Mouse (Mus musculus) hindbrain, embryonic 14.5 days (tissue): ENCODE data around the gene Glrx. TPM values are rescaled to one million over a fixed set of nuclear protein-coding genes. Genes with fewer than 3 reads are reported as not detected.
"Not testable (repeated sequence)": the region's sequence is repeated elsewhere in the genome, so short reads cannot be mapped to it uniquely, and the experiment has no call there.

Experiments
- ATAC-seq: fragments of 200-750 bp; cut with Nextera tagmentation; 2 replicates; pipeline ENCODE4 v1.8.0; 2017; ENCODE audit warnings: moderate number of reproducible peaks, mild to moderate bottlenecking, moderate TSS enrichment, moderate library complexity; ENCODE audit not compliant: low FRiP score
- DNase-seq: peaks from one replicate; pipeline ENCODE4 v3.0.0-alpha.2; 2015; ENCODE audit warnings: low spot score
- H3K27ac ChIP-seq: fragments of 300-500 bp; sonication (generic); 2 replicates; pipeline ENCODE4 v1.5.1; 2014; ENCODE audit warnings: mild to moderate bottlenecking, moderate library complexity
- H3K27me3 ChIP-seq: fragments of 300-500 bp; sonication (generic); 2 replicates; pipeline ENCODE4 v1.6.1; 2014; ENCODE audit warnings: mild to moderate bottlenecking, low read length, mixed read lengths; ENCODE audit not compliant: control insufficient read depth, insufficient read depth
- H3K36me3 ChIP-seq: fragments of 300-500 bp; sonication (generic); replicated peaks from 2 replicates; pipeline ENCODE4 v1.6.1; 2014; ENCODE audit not compliant: control insufficient read depth, insufficient read depth
- H3K4me1 ChIP-seq: fragments of 300-500 bp; sonication (generic); replicated peaks from 2 replicates; pipeline ENCODE4 v1.6.1; 2014; ENCODE audit warnings: antibody characterized with exemption, low read length, mixed read lengths; ENCODE audit not compliant: control insufficient read depth, insufficient read depth
- H3K4me2 ChIP-seq: fragments of 300-500 bp; sonication (generic); replicated peaks from 2 replicates; pipeline ENCODE4 v1.6.1; 2014; ENCODE audit warnings: mild to moderate bottlenecking, moderate library complexity
- H3K4me3 ChIP-seq: fragments of 300-500 bp; sonication (generic); replicated peaks from 2 replicates; pipeline ENCODE4 v1.5.1; 2014; ENCODE audit warnings: mild to moderate bottlenecking, low read length
- H3K9ac ChIP-seq: fragments of 300-500 bp; sonication (generic); 2 replicates; pipeline ENCODE4 v1.6.1; 2014
- H3K9me3 ChIP-seq: fragments of 300-500 bp; sonication (generic); 2 replicates; pipeline ENCODE4 v1.6.1; 2016; ENCODE audit warnings: low read length; ENCODE audit not compliant: control insufficient read depth
- WGBS: fragments of 180-500 bp; shearing (Covaris S2); extraction: QIAGEN DNeasy Blood & Tissue Kit; methylation state at CpG from one replicate; pipeline ENCODE4 v1.1.7; 2014; 5-methylcytosine and 5-hydroxymethylcytosine counted together
- polyA plus RNA-seq: library from polyadenylated mRNA; unstranded; fragments of >200 nt; fragmentation: Nextera tagmentation; extraction: Ambion mirVana; gene quantifications from 2 replicates; pipeline ENCODE4 v1.2.1, GENCODE M21; 2014

Gene Glrx
- polyA plus RNA-seq, 1 experiment from 2014 or later = 78.5 TPM

DNA sequence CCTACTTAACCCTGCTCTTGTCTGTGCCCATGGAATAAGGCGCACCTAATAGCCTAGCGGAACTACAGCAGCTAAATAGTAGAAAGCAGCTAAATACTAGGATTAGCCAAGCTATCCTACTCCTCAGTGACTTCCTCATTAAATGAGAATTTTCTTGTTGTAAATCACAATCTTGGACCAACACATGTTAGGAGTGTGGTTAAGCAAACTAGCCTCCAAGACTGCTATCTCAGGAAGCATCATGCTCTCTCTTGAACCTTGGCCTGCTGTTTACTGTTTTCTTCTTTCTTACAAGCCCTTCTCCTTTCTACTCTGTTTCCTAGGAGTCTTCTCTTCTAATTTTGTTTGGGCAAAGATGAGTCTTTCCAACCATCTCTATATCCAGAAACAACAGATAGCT lies 22.5 kb upstream of the Glrx start:
- Histone ChIP-seq H3K9me3 (no peaks in the 10 kb centered on the region), H3K4me1 (no peaks in the 10 kb centered on the region), H3K27me3 (no peaks in the 10 kb centered on the region), H3K27ac (no peak overlapping the region), H3K4me2 (no peak overlapping the region), H3K4me3 (no peak overlapping the region), H3K36me3 (no peaks in the 10 kb centered on the region), H3K9ac (no peak overlapping the region)
- DNase-seq (no peak), ATAC-seq (no peak)
- 96% methylated on average over 2 of the region's 2 CpGs for WGBS

DNA sequence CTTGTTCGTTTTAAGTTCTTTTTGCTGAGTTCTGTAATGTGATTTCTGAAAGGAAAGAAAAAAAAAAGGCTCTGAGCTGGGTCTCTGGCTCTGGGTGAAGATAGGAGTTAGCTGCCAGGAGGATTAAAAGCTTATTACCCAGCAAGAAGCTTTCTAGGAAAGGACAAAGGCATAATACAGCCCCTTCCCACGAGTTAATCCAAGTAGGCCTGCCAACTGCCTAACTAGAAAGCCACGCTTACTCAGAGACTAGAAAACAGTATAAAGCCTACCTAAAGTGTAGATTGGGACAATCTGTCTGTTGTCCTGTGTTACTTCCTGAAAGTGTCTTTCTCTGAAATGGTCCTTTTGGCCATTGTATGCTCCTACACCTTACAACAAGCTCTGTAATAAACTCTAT lies 21.2 kb upstream of the Glrx start:
- H3K4me2 ChIP-seq = no peak overlapping the region
- ATAC-seq (no peak), DNase-seq (no peak)
- 56% methylated on average over 3 of the region's 3 CpGs for WGBS
- H3K4me3 ChIP-seq = no peak overlapping the region
- H3K9ac ChIP-seq = no peak overlapping the region
- H3K36me3 ChIP-seq = no peaks in the 10 kb centered on the region
- H3K9me3 ChIP-seq = no peaks in the 10 kb centered on the region
- no peaks in the 10 kb centered on the region for H3K27me3 ChIP-seq
- no peaks in the 10 kb centered on the region for H3K4me1 ChIP-seq
- no peak overlapping the region for H3K27ac ChIP-seq

DNA sequence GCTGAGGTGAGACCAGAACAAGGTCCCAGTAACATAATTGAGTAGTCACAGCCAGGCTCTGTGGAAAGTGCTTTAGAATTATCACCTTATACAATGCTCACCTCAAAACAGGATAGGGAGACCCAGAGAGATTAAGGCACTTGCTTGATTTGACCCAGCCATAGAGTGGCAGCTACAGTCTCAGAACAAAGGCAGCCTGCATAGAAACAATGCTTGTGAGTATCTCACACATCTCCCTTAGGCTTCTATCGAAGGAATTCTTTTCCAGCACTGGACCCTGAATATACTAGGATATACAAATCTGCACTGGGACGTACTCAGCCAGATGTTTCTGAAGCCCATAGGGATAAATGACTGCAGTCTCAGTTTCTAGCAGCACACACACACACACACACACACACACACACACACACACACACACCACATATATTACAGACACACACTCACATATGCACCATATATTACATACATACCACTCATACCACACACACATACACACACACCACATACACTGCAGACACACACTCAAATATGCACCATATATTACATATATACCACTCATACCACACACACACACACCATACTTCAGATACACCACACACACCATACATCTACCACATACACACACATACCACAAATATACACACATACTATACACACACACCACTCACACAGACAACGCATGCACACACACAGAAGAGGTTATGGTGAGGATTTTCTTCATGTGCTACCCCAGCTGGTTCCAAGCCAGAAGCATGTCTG lies 20.5 kb upstream of the Glrx start:
- Histone ChIP-seq H3K9ac (no peak overlapping the region), H3K4me3 (no peak overlapping the region), H3K36me3 (no peaks in the 10 kb centered on the region), H3K4me2 (no peak overlapping the region), H3K27ac (no peak overlapping the region), H3K9me3 (no peaks in the 10 kb centered on the region), H3K4me1 (no peaks in the 10 kb centered on the region), H3K27me3 (no peaks in the 10 kb centered on the region)
- DNase-seq = no peak
- WGBS = 84% methylated on average over 3 of the region's 3 CpGs
- ATAC-seq = no peak

DNA sequence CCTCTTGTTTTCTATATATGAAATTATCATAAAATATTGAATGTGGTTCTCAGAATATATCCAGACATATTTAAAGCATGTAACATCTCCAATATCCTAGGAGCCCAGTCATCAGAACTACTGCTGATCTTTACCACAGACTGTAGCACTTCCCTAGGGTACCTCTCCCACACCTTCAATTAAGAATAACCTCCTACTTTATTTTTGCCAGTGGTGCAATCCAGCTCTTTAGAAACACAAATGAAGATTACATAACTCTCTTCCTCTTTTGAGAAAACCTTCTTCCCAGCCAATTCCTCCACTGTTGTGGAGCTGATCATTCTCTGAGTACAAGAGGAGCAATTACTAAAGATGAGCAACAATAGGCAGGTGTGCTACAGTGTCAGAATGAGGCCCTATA lies 19.8 kb upstream of the Glrx start:
- ATAC-seq (no peak), DNase-seq (no peak)
- no peak overlapping the region for H3K27ac ChIP-seq
- no peaks in the 10 kb centered on the region for H3K27me3 ChIP-seq
- no peak overlapping the region for H3K4me2 ChIP-seq
- no peak overlapping the region for H3K4me3 ChIP-seq
- H3K36me3 ChIP-seq = no peaks in the 10 kb centered on the region
- H3K4me1 ChIP-seq = no peaks in the 10 kb centered on the region
- no peaks in the 10 kb centered on the region for H3K9me3 ChIP-seq
- no peak overlapping the region for H3K9ac ChIP-seq

DNA sequence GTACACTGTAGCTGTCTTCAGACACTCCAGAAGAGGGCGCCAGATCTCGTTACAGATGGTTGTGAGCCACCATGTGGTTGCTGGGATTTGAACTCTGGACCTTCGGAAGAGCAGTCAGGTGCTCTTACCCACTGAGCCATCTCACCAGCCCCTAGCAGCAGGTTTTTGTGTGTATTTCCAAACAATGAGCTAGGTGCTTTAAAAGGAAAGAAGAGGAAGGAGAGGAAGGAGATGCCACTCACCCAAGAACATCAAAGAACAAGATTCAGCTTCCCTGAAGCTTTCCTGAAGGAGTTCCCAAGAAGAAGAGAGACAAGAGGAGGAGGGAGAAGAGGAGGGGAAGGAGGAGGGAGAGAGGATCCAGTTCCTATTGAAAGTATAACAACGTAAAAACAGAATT lies 17.3 kb upstream of the Glrx start:
- DNase-seq, H3K27ac ChIP-seq, H3K4me1 ChIP-seq, H3K4me2 ChIP-seq, H3K4me3 ChIP-seq, ATAC-seq, H3K36me3 ChIP-seq, H3K27me3 ChIP-seq, H3K9me3 ChIP-seq, H3K9ac ChIP-seq: not testable (repeated sequence)
- 81% methylated on average over 3 of the region's 4 CpGs for WGBS

DNA sequence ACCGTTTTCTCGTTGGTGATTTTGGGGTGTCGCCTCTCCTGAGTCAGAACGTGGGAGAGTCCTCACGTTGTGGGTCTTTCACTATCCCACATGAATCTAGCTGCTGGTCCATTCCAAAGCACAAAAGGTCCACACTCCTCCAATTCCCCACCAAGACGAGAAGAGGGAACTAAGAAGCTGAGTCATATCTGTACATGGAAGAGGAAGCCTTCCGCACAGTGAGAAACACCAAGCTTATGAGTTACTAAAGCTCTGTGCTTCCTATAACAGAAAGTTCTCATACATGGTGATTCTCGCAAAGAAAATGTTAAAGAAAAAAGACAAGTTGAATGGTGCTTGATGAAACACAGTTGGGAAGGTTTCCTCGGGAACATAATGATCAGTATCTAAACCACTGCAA lies 16.5 kb upstream of the Glrx start:
- no peak for DNase-seq
- Histone ChIP-seq H3K36me3 (no peaks in the 10 kb centered on the region), H3K27ac (no peak overlapping the region), H3K9ac (no peak overlapping the region), H3K9me3 (no peaks in the 10 kb centered on the region), H3K27me3 (no peaks in the 10 kb centered on the region), H3K4me1 (no peaks in the 10 kb centered on the region), H3K4me3 (no peak overlapping the region), H3K4me2 (no peak overlapping the region)
- WGBS = 88% methylated on average over 9 of the region's 9 CpGs
- no peak for ATAC-seq

DNA sequence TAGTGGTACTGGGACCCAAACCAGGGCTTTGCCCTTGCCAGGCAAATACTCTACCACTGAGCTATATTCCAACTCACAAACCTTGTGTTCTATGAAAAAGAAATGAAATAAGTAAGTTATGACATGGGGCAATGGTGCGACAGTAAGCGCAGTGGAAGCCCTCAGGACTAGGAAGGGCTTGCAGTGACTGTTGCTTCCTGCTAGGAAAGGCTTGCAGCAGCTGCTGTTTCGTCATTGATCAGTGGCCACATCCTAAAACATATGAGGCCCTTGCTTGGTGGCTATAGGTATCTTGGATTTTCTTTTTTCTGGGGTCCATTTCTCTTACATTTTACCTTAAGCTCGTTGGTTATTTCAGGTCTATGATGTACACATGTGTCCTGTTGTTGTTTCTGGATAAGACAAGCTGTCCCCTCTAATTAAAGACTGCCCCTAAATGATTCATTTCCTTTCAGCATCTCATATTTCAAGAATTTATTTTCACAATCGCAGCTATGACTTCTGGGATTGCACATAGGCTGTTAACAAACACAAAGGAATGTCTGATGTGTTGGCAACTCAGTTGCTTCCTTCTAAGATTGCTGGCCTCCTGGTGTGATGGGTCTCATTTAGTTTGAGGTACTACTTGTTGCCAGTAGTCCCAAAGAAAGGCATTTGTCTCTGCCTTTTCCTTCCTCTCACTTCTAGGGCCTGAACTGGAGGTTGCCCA lies 14.9 kb upstream of the Glrx start:
- no peaks in the 10 kb centered on the region for H3K9me3 ChIP-seq
- H3K27ac ChIP-seq = no peak overlapping the region
- H3K4me2 ChIP-seq = no peak overlapping the region
- no peak overlapping the region for H3K4me3 ChIP-seq
- WGBS = 83% methylated on average over 5 of the region's 5 CpGs
- no peak overlapping the region for H3K9ac ChIP-seq
- ATAC-seq (no peak), DNase-seq (no peak)
- H3K36me3 ChIP-seq = no peaks in the 10 kb centered on the region
- no peaks in the 10 kb centered on the region for H3K27me3 ChIP-seq
- no peaks in the 10 kb centered on the region for H3K4me1 ChIP-seq

DNA sequence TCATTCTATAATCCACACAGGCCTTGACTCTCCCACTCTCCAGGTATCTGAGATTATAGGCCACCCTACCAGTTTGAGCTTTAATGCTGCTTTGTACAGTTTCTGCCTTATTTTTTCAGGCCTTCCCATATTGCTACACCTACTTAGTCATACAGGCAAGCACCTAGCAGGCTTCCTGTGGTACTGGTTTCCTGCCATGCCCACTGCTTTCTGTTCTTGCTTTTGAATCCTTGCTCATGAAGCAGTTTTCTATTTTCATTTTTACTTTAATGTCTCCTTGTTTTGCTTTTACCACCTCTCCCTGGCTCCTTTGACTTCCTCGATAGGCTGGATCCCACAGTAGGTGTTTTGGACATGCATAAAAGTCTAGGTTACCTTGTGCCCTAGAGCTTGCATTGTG lies 14.3 kb upstream of the Glrx start:
- H3K27ac ChIP-seq = no peak overlapping the region
- no peak overlapping the region for H3K4me3 ChIP-seq
- no peak for ATAC-seq
- H3K4me1 ChIP-seq = no peaks in the 10 kb centered on the region
- no peaks in the 10 kb centered on the region for H3K36me3 ChIP-seq
- H3K27me3 ChIP-seq = no peaks in the 10 kb centered on the region
- no peaks in the 10 kb centered on the region for H3K9me3 ChIP-seq
- no peak overlapping the region for H3K4me2 ChIP-seq
- WGBS = 94% methylated on average over 1 of the region's 1 CpGs
- DNase-seq = no peak
- no peak overlapping the region for H3K9ac ChIP-seq

DNA sequence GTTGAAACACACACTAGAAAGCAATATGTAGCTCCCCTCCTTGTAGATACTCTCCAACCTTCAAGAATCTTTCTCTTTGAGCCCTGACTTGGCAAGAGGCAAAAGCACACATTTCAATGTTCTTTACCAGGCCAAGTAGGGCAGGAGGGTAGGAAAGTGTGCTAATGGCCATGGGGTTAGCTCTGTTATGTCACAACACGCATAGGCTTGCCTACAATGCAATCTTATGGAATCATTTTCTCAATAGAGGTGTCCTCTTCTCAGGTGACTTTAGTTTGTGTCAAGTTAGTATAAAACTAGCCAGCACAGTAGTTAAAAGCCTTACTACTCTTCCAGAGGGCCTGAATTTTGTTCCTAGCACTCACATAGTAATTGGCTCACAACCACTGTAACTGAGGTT lies 9.0 kb upstream of the Glrx start:
- DNase-seq = no peak
- Histone ChIP-seq H3K4me2 (no peak overlapping the region), H3K27ac (no peak overlapping the region), H3K4me1 (no peaks in the 10 kb centered on the region), H3K27me3 (no peaks in the 10 kb centered on the region), H3K9me3 (no peaks in the 10 kb centered on the region), H3K36me3 (no peaks in the 10 kb centered on the region), H3K4me3 (no peak overlapping the region), H3K9ac (no peak overlapping the region)
- ATAC-seq = no peak
- 82% methylated on average over 1 of the region's 1 CpGs for WGBS
